Mouse (Mus musculus): ENCODE results near the gene Olfr799.
A peak's percentile ranks its signal among the peaks of the same experiment; 100 is the strongest.

Olfr799 gene

DNA sequence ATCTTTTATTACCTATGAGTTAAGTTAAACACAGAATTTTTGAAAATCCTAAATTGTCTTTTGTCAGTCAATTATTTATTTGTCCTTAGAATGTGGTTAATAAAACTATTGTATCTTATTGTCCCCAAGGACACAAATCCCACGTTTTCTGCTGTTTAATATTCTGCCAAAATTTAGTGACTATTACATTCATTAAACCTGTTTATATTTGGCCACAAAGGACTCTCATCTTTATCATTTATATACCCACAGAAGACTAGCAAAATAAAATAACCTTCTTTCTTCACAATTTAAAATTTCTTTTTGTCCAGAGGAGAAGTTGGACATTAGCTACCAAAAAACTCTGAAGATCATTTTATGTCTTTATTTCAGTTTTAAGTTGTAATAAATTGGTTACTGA is at the start of gene Olfr799:
Gene Olfr799, plus strand, starts transcription at position 301 of the 400 bp plus-strand sequence.
- DNase-seq (ENCODE audit: low read depth, low spot score) = no peak

DNA sequence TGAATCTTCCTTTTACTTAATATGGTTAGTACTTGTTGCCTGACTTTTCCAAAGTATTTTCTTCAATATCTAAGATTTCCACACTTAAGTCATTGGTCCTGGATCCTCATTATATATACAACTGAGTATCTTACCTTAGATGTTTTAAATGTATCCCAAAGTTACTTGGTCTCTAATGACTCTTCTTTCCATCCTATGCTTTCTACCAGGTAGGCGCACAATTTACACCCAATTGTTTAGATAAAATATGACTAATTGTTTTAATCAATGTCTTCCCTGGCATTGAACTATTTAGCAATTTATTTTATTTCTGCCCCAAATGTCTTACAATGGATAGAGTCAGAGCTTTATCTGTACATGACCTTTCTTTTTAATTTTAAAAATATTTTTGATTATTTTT is 24.8 kb upstream of the Olfr799 start, which contains the start of gene Olfr796:
Gene Olfr796, minus strand, starts transcription at position 101 of the 400 bp plus-strand sequence.
- DNase-seq (ENCODE audit: low read depth, low spot score) = no peak

DNA sequence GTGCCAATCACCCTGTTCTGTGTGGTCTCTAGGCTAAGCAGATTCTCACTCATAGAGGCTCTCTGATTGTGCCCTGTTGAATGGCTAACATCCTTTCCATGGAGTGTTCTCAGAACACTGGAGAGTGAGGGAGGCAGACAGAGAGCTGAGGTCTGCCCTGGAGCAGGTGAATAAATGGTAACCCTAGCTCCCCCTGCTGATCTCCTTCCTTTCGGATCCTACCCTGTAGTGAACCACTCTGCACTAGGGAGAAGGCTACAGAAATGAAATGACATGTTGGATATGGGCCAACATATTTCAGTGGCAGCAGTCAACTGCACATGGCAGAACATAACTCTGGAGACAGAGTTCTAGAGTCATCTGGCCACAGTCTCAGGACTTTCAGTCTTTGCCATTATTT is 15.6 kb upstream of the Olfr799 start:
- DNase-seq (ENCODE audit: low read depth, low spot score) = peak; percentile 2

- no peak for DNase-seq (ENCODE audit: low read depth, low spot score)
Observed at GRCm38 (mm10) chr10:129623251-129623650, 14.0 kb upstream of the Olfr799 start.

- no peak for DNase-seq (ENCODE audit: low read depth, low spot score)
Observed at GRCm38 (mm10) chr10:129627834-129628233, 9.4 kb upstream of the Olfr799 start, which contains the start of gene Olfr798. Gene Olfr798 (minus strand): TSS chr10:129627934.

GRCm38 (mm10) chr10:129651763-129652162 is 14.5 kb downstream of the Olfr799 start:
- DNase-seq (ENCODE audit: low read depth, low spot score) = no peak

DNA sequence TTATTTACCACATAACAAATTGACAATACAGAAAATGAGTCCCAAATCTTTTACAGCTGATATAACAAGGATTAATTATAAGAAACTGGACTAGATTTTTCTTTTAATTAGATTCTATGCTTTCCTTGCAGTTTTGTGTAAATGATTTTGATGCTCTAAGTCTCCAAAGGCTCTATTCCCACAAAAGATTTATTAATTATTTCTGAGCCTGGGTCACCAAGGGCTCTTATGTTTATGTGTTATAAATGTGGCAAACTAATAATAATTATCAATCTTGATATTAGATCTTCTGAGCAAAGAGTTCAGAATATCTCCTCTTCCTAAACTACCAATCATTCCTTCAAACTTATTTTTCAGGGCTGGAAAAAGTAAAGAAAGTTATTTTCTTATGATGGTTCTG is 20.1 kb downstream of the Olfr799 start, which contains the start of gene Olfr800:
Gene Olfr800, plus strand, starts transcription at position 301 of the 400 bp plus-strand sequence.
- no peak for DNase-seq (ENCODE audit: low read depth, low spot score)

GRCm38 (mm10) chr10:129673765-129674164 is 36.5 kb downstream of the Olfr799 start, which contains the start of gene Olfr801:
Gene Olfr801 (minus strand): TSS chr10:129673865.
- no peak for DNase-seq (ENCODE audit: low read depth, low spot score)

- no peak for DNase-seq (ENCODE audit: low read depth, low spot score)
Observed at GRCm38 (mm10) chr10:129688069-129688468, 50.8 kb downstream of the Olfr799 start, which contains the start of gene Olfr802. Gene Olfr802 (minus strand): TSS chr10:129688169.

DNA sequence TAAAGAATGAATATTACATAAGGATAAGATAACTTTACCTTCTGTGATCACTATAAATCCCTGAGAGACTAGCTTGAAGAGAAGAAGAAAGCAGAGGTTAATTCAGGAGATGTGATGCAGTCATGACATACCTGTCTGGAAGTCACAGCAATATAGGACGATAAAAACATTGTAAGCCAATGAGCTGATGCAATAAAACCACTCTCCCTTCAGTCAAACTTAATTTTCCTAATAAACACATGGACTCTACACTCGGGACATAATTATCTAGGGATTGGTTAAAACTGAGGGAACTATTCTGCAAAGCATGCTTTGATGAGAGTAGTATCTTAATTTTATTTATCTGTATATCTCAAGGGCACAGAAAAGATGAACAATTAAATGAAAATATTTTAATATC is 56.9 kb downstream of the Olfr799 start, which contains the start of gene Olfr803:
Gene Olfr803, minus strand, starts transcription at position 101 of the 400 bp plus-strand sequence.
- no peak for DNase-seq (ENCODE audit: low read depth, low spot score)

Measured in R1 (cell line).